Mouse (Mus musculus) heart, postnatal 14 days (tissue): ENCODE results near the gene Cyth3. TPM values are rescaled to one million over a fixed set of nuclear protein-coding genes. Genes with fewer than 3 reads are reported as not detected.
A peak's percentile ranks its signal among the peaks of the same experiment; 100 is the strongest.

Experiments used
- DNase-seq, 2 experiments: peaks; one replicate each; pipeline ENCODE4 v3.0.0; 2021 to 2022
- intact Hi-C: fragments of 180-260 bp; cut with DNase I; formaldehyde crosslinking; loops from one replicate; pipeline ENCODE4 v1.15.1; 2025
- total RNA-seq, 2 experiments: library from RNA; stranded (reverse); gene quantifications; 2 replicates each; pipeline ENCODE4 v1.2.3; 2021

Cyth3 gene
- total RNA-seq, 2 experiments from 2014 or later, result 62.2 to 66.8 TPM

GRCm38 (mm10) chr5:143655511-143655943 lies 33.3 kb downstream of the Cyth3 start:
- intact Hi-C loops, result no loop called here
- DNase-seq, result no peak

DNA sequence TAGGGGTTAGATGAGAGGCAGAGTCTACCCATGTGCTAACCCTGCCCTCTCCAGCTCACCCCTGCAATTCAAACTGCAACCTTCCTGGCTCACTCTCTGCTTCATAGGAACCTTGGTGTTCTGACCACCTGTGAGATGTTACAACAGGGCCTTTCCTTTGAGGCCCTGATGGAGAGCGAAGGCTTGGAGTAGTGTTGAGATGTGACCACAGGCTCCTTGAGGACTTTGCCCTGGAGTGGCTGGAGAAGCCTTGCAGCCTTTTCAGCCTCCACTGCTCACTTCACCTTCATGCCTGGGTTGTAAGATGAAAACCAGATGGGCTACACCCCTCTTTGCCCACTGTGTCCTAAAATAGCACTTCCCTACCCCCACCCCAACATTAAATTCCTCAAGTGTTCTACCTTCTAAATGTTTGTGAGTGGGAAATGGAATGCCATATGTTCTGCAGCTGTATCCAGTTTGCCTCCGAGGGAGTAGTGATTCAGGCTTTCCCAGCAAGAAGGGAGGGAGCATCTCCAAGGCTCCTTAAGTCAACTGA lies 34.5 kb downstream of the Cyth3 start:
- intact Hi-C loops, result no loop called here
- DNase-seq, result no peak

DNA sequence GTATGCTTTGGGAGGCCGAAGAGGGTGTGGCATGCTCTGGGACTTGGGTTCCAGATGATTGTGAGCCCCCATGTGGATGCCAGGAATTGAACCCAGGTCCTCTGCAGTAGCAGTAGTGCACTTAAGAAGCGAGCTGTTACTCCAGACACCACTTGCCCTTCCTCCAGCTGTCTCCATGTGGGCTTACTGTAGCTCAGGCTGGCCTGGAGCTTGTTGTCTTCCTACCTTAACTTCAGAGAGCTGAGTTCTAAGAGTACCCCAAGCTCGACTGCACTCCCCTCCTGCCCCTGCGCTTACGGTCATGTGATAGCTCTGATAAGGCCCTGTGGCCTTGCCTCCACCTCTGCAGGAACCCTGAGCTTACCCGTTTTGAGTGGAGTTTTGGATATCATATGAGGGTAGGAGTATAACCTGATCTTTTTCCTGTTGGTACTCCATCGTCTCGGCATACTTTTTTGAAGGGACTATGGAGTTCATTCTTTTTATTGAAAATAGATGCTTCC lies 36.8 kb downstream of the Cyth3 start:
- no peak for DNase-seq
- intact Hi-C loops, result no loop called here

DNA sequence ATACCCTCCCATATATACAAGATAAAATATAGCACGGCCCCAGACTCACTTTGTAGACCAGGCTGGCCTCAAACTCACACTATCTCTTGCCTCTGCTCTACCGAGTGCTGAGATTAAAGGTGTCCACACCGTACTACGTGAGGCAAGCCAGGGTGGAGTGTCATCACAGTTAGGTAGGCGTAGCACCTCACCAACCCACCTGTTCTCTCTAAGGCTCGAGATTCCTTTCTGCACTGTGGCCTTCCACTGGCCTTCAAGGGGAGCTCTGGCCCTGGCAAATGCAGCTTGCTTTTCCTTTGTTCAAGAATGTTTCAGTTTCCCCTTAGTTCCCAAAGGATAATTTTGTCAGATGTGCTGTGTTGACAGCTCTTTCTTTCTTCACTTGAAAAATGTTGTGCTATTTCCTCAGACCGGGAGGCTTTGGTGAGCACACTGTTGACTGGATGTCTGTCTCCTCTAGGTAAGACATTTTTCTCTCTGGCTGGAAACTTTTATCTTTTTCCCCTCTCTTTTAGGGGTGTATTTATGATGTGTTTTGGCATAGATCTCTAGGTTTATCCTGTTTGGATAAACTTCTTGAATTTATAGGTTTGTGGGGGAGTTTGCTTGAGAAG lies 40.9 kb downstream of the Cyth3 start:
- no peak for DNase-seq
- intact Hi-C loops, result no loop called here

DNA sequence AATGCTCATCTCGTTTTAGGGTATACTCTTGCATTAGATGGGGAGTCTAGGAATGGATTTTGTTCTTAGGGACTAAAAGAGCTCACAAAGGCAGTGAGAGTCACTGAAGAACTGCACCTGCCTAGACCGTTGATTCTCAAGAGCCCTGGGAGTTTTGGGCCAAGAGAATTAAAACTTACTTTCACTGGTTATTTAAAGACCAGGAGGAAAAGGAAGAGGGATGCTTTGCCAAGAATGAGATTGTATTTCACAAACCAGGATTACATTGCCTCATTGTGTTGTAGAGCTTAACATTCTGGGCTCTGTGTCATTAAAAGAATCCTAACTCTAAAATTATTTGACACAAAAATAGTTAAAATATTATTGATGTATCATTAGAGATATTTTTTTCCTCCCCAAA lies 43.3 kb downstream of the Cyth3 start:
- no peak for DNase-seq
- intact Hi-C loops, result no loop called here

- intact Hi-C loops, result no loop called here
- DNase-seq, result no peak
Observed at GRCm38 (mm10) chr5:143666015-143666414, 43.8 kb downstream of the Cyth3 start.

- peak in 1 of 2 experiments; percentile 46 for DNase-seq
- intact Hi-C loops, result no loop called here
Observed at GRCm38 (mm10) chr5:143668884-143669283, 46.6 kb downstream of the Cyth3 start.

DNA sequence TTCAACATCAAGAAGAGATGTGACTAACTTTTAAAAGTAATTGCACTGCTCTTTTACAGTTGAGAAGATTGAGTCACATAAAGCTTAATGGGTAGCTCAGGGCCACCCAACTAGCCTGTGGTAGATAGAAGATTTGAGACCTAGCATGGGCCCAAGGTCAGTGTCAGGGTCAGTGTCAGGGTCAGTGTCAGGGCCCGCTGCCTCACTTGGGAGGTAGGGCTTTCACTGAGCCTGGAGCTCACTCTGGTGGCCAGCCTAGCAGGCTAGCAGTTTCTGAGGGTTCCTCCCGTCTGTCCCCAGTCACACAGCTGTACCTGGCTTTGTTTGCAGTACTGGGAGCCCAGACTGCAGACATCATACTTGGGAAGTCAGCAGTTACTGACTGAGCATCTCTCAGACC lies 47.1 kb downstream of the Cyth3 start:
- peak in 1 of 2 experiments; percentile 33 for DNase-seq
- intact Hi-C loops, result no loop called here

DNA sequence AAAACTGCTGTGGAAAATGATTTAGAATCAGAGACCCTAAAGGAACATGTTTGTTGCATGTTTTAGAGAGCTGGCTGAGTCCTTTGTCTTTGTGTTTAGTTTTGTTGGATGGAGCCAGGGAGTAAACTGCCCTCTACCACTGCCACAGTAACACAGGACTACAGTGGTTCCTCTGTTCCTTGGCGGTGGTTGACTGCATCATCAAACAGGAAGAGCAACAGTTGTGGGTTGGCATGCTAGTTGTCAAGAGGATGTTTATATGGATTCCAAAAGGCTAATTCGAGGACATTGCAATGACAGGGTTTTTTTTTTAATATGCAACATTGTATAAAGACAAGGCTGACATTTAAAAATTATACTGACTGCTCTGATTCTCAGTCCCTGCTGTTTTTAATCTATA lies 47.6 kb downstream of the Cyth3 start:
- DNase-seq, result no peak
- intact Hi-C loops, result loop anchor here (5.0 kb wide), 1 partner anchor 37 kb away; no protein-coding TSS in a partner anchor

- DNase-seq, result no peak
- intact Hi-C loops, result loop anchor here (5.0 kb wide), 1 partner anchor 36 kb away; no protein-coding TSS in a partner anchor
Observed at GRCm38 (mm10) chr5:143670740-143671415, 48.6 kb downstream of the Cyth3 start.

- intact Hi-C loops, result loop anchor here (5.0 kb wide), 1 partner anchor 33 kb away; no protein-coding TSS in a partner anchor
- DNase-seq, result no peak
Observed at GRCm38 (mm10) chr5:143674576-143674975, 52.3 kb downstream of the Cyth3 start.

- DNase-seq, result no peak
- intact Hi-C loops, result loop anchor here (5.0 kb wide), 1 partner anchor 54 kb away; the partner anchor contains the start of gene Cyth3
Observed at GRCm38 (mm10) chr5:143676218-143676985, 54.2 kb downstream of the Cyth3 start.

DNA sequence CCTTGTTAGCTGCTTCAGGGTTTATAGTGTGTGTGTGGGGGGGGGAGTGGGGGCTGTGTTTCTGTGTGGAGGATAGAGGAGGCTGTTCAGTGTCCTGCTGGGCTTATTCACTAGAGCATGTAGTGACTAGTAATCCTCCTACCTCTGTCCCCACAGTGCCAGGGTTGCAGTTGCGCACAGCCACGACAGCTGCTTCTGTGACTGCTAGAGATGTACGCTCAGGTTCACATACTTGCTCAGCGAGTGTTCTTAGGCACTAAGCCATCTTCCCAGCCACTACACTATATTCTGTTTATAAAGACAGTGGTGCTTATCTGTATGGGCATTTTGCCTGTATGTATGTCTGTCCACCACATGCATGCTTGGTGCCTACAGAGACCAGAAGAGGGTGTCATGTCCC lies 55.1 kb downstream of the Cyth3 start:
- intact Hi-C loops, result loop anchor here (5.0 kb wide), 1 partner anchor 55 kb away; the partner anchor contains the start of gene Cyth3
- DNase-seq, result no peak

GRCm38 (mm10) chr5:143678634-143679271 lies 56.5 kb downstream of the Cyth3 start:
- intact Hi-C loops, result loop anchor here (5.0 kb wide), 1 partner anchor 56 kb away; the partner anchor contains the start of gene Cyth3

GRCm38 (mm10) chr5:143679654-143680053 lies 57.4 kb downstream of the Cyth3 start:
- no peak for DNase-seq
- intact Hi-C loops, result loop anchor here (5.0 kb wide), 1 partner anchor 57 kb away; the partner anchor contains the start of gene Cyth3

More at GRCm38 (mm10) chr5:143678634-143679271, 56.5 kb downstream of the Cyth3 start:
- no peak for DNase-seq

- no peak for DNase-seq
- intact Hi-C loops, result no loop called here
Observed at GRCm38 (mm10) chr5:143683696-143684095, 61.4 kb downstream of the Cyth3 start.

DNA sequence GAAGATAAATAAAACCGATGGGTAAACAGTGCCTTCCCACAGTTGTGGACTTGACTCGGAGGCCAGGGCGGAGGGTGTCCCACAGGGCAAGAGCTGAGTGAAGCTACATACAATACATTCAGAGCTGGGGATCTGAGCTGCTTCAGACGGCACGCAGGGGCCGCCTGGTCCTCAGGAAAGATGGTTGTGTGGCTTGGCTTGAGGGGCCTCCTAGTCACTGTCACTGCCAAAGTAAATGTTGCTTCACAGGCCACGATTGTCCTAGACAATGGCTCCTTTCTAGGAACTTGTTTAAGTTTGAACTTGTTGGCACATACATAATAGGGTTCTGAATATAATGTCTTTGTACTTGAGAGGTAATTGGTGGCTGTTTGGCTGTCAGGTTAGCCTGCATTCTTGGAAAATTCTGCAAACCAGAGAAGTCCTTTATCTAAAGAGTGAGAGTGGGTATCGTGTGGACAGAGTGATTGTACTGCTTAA lies 62.7 kb downstream of the Cyth3 start:
- DNase-seq, result no peak
- intact Hi-C loops, result no loop called here

GRCm38 (mm10) chr5:143686456-143686855 lies 64.2 kb downstream of the Cyth3 start:
- intact Hi-C loops, result no loop called here
- DNase-seq, result no peak

GRCm38 (mm10) chr5:143687589-143687988 lies 65.3 kb downstream of the Cyth3 start:
- no peak for DNase-seq
- intact Hi-C loops, result no loop called here

- intact Hi-C loops, result no loop called here
- DNase-seq, result no peak
Observed at GRCm38 (mm10) chr5:143690392-143690791, 68.1 kb downstream of the Cyth3 start.
